Mouse (Mus musculus) spleen, adult 18-20 months (tissue): Measurements from ENCODE around the gene Gars.

Experiments
- DNase-seq, 2 experiments: peaks; one replicate each; pipeline ENCODE4 v3.0.0; 2022; ENCODE audit warnings: mixed read lengths in 2 of 2

The Gars gene

DNA sequence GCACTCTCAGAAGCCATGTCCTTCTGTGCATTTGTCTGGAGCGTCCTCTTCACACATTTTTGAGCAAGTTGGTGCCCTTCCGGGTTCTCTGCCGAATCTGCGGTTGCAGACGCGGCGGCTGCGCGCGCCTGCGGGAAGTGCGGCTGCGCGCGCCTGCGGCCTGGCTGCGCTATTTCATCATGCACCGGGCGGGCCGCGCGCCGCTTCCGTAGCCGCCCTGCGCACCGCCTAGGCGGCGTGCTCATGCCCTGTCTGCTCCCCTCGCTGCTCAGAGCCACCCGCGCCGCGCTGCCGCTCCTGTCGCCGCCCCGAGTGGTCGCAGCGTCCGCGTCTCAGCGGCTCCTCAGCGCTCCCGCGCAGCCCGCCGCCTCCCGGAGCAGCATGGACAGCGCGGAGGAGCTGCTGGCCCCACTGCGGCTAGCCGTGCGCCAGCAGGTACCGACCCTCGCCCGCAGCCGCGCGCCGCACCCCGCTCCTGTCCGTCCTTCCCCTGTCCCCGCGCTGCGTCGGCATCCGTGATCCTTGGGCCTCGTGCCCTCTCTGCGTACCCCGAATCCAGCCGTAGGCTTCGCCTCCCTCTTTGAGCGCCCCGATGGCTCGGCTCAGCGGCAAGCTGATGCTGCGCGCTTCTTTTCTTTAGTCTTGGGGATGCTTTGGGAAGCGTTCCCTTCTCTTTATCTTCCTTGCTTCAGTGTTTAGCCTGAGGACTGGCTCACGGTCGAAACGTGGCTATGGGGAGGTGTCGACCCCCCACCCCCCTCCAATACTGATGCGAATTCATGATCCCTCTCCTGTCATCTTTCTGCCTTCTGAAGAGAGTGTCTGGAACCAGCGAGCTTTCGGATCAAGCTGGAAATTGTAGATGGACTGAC, at the start of gene Gars:
Gene Gars (plus strand): TSS at position 209 of the 872 bp plus-strand sequence.
- peak; percentile 80 to 86 for DNase-seq

DNA sequence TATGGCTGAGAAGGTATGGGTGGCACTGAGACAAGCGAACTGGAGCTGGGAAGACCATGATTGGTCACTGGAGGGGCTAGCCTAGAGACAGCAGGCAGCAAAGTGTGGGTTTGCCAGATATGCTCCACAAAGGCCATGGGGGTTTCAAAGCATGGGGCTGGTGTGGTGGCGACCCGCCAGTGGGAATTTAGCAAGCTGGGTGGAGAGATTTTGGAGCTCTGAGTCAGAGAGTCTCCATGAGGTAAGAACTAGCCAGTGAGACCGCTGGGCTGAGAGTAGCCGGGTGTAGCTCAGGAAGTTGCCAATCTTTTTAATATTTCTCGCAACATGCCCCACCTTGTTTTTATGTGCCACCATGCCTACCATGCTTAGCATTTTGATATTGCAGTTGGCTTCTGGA, 49.7 kb upstream of the Gars start:
- DNase-seq, result no peak

GRCm38 (mm10) chr6:54991189-54991588, 46.6 kb upstream of the Gars start:
- DNase-seq, result no peak

- no peak for DNase-seq
Measured at GRCm38 (mm10) chr6:54992141-54992540, 45.7 kb upstream of the Gars start.

DNA sequence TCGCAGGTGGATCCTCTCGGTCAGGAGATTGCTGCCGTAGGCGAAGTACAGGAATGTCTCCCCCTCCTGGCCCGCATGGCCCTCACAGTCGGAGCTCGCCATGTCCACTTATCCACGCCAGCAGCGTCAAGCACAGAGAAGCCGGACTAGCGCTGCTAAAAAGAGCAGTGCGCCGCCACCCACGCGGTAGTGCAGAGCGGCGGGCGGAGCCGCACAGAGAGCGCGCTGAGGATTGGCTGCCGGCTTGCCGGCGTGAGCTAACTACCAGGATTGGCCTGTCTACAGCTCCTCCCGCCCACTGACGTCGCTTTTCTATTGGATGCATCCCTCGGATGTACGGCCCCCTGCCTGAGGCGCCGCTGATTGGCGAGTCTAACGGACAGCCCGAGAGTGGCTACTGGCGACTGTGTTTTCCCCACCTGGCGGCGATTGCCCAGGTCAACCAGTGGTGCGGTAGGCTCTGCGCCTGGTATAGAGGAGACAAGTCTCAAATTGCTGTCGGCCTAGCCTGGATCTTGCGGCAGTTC, 45.0 kb upstream of the Gars start, which contains the start of gene Ggct:
Gene Ggct (minus strand): TSS at position 217 of the 527 bp plus-strand sequence.
- peak; percentile 85 to 92 for DNase-seq

DNA sequence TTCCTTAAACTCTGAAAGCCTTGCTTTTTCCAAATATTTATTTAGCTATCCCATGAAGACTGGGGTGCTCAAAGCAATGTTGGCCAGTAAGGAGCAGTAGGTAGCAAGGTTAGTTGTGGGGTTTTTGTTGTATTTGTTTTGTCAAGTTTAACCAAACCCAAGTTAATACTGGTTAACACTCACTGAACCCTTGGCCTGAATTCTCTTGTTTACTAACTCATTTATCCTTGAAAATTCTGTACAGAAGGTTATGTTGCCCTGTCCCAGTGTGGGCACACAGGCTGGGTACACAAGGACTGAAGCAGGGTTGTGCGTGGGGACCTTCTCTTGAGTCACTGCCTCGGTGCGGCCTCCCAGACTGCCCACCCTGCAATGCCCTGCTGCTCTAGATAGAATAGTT, 41.4 kb upstream of the Gars start:
- DNase-seq, result no peak

DNA sequence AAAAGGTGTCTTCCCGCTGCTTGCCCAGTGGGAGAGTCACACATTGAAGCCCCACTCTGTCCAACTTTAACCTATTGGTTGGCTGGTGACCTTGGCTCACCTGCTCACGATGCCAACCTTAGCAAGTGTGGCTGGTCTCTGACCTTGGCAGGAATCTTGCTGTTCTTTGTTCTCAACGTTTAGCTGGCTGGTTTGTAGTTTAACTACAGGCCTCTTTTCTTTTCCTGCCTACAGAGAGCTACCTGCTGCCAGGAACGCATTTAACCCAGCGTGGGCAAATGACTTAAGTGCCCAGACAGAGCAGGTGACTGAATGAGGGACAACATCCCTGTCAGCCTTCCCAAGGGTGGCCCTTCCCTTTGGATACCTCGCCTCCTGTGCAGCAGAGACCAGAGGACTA, 40.1 kb upstream of the Gars start:
- no peak for DNase-seq

DNA sequence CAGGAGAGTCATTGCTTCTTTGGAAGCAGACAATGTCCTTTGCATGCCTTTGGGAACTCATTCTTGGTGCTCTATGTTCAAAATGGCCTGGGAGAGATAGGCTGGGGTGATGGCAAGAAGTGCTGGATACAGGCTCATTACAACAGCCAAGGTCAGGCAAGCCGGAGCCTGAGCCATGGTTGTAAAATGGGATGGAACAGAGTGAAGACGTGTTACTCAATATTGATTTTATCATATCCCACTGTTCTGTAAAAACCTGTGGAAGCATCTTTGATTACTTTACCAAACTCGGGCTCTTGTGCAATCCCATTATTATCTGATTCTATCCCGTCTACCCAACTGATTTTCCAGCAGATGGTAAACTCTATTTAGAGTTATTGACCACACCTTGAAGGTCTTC, 36.5 kb upstream of the Gars start:
- DNase-seq, result no peak

GRCm38 (mm10) chr6:55002438-55002837, 35.4 kb upstream of the Gars start:
- DNase-seq, result no peak

- no peak for DNase-seq
Measured at GRCm38 (mm10) chr6:55003559-55003958, 34.2 kb upstream of the Gars start.

DNA sequence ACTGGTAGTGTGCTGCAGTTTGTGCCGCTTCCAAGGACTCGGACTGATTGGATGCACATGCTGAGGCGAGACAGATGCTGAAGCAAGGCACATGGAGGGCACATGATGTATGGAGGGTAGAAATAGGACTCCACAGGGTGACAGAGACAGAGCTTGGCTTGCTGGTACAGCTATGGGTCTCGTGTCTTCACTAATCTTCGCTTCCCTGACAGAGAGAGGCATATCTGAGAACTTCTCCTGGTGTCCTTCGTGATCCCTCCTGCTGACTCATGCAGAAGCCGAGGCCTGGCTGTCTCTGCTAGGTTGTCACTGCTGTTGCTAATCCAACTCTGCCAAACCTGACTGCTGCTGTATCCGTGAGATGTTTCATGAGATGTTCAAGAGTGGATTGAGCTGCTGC, 29.4 kb upstream of the Gars start:
- DNase-seq, result no peak

GRCm38 (mm10) chr6:55009391-55010230, 28.2 kb upstream of the Gars start:
- no peak for DNase-seq

DNA sequence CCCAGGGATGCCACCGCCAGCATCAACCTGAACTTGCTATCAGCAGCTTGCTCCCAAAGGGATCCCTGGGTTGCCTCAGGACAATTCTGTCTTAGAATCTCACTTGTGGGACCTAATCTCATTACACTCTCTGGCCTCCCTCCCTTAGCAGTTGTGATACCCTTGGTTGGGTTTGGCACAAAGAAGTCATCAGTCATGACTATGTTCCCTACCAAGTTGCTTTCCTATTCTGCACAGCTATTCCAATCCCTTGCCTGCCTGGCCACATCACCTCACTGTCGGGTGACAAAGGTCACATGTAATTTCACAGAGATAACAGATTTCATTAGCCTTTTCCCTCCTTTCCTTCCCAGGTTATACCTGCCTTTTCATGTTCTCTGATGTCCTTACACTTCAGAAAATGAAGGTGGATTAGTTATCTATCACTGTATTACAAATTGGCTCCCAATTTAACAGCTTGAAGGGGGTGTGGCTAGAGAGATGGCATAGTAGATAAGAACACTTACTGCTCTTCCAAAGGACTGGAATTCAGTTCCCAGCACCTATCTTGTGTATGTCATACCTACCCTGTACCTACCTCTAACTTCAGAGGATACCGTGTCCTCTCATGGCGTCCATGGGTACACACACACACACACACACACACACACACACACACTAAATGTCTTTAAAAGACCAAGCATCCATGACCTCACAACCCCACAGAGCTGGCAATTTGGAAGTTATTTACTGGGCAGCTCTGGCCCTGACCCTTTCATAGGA, 27.3 kb upstream of the Gars start:
- no peak for DNase-seq

DNA sequence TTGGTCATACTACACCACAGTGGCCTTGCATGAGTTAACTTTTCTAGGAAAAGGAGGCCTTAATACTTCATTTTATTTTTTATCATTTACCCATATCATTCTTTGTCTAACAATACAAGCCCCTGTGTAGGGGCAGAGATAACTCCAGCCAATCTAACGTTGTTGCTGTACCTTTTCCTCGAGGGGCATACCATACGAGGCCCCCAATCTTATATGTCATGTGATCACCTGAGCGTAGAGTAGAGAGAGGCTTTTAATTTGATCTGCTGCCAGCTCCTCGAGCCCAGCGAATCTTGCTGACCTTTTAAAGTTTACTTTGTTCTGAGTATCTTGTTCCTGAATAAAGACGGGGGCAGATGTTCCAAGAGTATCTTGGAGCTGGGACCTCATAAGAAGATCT, 25.3 kb upstream of the Gars start:
- no peak for DNase-seq

GRCm38 (mm10) chr6:55014184-55014583, 23.6 kb upstream of the Gars start:
- DNase-seq, result no peak

DNA sequence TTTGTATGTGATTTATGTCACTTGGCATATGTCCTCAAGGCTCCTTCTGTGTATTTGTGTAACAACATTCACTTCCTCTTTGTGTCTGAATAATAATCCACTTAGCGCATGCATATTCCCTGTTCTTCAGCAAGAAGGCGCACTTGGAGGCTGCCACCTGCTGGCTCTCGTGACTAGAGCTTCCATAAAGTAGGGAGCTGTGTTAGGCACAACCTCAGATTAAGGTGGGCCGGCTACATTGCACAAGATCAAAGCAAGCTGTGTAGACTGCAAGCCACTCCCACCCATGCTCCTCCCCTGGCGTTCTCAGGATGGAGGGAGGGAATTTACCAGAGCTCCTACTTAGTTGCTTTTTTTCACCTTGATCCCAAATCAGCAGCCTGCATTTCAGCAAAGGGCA, 21.6 kb upstream of the Gars start:
- peak; percentile 20 to 40 for DNase-seq

GRCm38 (mm10) chr6:55016710-55017583, 20.9 kb upstream of the Gars start:
- peak in 1 of 2 experiments; percentile 27 for DNase-seq

- no peak for DNase-seq
Measured at GRCm38 (mm10) chr6:55018417-55018816, 19.4 kb upstream of the Gars start.

DNA sequence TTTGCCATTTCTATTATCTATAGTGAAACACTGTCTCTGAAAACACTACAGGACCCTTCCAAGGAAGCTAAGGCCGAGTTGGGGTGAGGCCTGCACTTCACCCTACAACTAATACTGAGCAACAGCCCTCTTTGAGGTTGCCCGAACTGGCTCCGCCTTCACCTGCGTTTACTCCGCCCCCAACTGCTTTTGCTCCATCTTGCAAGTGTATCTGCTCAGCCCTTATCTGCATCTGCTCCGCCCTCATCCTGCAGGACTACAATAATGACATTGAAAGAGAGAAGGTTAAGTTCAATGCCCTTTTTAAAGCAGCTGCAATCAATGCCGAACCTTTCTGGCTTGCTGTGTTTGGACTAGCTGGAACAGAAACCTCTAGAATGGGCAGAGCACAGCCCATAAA, 16.0 kb upstream of the Gars start:
- DNase-seq, result no peak

DNA sequence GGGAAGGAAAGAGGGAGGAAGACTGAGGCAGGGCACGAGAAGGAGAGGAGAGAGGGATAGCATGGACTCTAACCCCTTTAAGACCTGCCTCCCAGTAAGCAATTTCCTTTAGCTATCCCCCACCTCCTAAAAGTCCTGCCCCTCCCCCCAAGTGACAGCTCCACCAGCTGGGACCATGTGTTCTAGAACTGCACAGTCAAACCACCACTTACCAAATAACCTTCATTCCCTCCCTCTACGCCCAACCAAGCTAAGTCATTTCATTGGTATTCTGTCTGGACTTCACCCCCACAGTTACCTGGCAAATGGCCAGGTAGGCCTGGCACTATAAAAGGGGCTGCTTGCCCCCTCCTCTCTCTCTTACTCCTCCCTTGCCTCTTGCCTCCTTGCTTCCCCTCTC, 10.2 kb upstream of the Gars start:
- DNase-seq, result no peak

DNA sequence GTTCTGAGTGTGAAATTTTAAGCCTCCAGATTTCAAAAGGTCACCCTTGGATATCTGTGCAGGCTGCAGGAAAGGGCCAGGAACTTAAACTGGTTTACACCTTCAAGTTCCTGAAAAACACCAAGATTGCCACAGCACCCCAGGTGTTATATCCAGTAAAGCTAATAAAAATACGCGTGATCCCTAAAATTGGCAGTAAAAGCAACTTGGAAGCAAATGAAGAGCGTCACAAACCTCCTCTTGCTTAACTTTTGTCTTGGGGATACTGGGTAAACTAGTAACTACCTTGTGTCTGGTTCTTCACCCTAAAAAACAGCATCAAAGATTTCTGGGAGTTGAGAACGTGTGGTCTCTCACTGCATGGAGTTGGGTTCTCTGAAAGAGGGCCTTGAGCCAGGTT, 1.1 kb upstream of the Gars start:
- no peak for DNase-seq
